Mouse (Mus musculus) liver, embryonic 14 days (tissue): ENCODE results near the gene Itprip. TPM values are rescaled to one million over a fixed set of nuclear protein-coding genes. Genes with fewer than 3 reads are reported as not detected.

Experiments
- polyA plus RNA-seq: library from polyadenylated mRNA; depleted of rRNA; stranded (reverse); fragments of >200 nt; gene quantifications from 2 replicates; pipeline ENCODE4 v1.2.3, GENCODE M21; 2012; rRNA removed

Gene Itprip
- polyA plus RNA-seq: 1.9 and 2.2 TPM in 2 replicates

GRCm38 (mm10) chr19:47919126-47919965 is at the start of gene Itprip, which contains the start of gene Cfap43:
Itprip (minus strand) TSS chr19:47919299.
Cfap43 (minus strand) TSS chr19:47919287.

GRCm38 (mm10) chr19:47937443-47938406 is 18.6 kb upstream of the Itprip start, which contains the start of gene Cfap58:
Cfap58 (plus strand) TSS chr19:47937675.

GRCm38 (mm10) chr19:47865353-47865947 is 53.6 kb downstream of the Itprip start, which contains the start of gene Gsto2:
Gsto2 (plus strand) TSS chr19:47865534.

DNA sequence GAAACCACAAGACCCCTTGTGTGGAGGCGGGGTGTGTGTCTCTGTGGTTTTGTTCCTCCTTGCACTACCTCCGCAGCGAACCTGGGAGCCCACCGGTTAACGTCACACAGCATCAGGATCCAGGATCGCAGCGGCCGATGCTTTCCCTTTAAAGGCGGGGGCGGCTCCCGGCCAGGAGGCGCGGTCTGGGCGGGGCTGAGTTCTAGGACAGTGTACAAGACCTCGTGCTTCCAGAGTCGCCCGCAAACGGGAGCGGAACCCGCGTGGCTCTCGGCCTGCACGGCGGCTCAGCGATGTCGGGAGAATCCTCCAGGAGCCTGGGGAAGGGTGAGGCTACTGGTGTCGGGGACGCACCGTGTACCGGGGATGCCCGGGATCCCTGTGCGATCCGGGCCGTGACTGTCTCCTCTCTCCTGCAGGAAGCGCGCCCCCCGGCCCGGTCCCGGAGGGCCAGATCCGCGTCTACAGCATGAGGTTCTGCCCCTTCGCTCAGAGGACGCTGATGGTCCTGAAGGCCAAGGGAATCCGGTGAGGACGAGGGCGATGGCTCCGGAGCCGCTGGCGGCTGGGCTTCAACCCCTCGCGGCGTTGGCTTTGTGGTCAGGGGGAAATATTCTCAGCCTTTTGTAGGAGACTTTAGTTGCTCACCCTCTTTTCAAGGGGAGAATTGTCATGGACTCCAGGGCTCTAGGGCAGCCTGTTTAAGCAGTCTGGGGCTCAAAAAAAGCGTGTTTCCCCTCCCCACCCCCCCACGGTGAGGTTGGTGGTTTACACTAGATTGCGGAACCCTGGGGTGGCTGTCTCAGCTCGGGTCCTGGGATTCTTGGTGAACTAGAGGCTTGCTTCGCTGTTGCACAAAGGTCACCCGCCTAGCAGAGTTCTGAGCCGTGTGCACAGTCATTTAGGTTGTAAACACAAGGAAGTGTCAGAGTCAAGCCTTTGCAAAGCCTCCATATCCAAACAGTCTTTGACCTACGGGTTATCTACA is 64.0 kb downstream of the Itprip start, which contains the start of gene Gsto1:
Gene Gsto1 (plus strand): TSS at position 175 of the 988 bp plus-strand sequence.

Other genes starting within 250 kb of the Itprip start
- 0.08 and 0.15 TPM in 2 replicates for gene Col17a1, start 227.2 kb downstream of the Itprip start, polyA plus RNA-seq
- 36.9 and 39.7 TPM in 2 replicates for gene Sfr1, start 187.6 kb downstream of the Itprip start, polyA plus RNA-seq
- 58.3 and 72.4 TPM in 2 replicates for gene Gsto1, start 64.3 kb downstream of the Itprip start, polyA plus RNA-seq
- 0.12 and 0.17 TPM in 2 replicates for gene Gsto2, start 53.8 kb downstream of the Itprip start, polyA plus RNA-seq
- gene Cfap43, start within 50 bp of the Itprip start, polyA plus RNA-seq: 0.02 TPM in 1 of 2 replicates, not detected in the other
- not detected in 2 replicates for gene Cfap58, start 18.4 kb upstream of the Itprip start, polyA plus RNA-seq